Mouse (Mus musculus) liver, postnatal 0 days (tissue): Measurements from ENCODE around the gene Trpm8.

Experiments used
- CTCF ChIP-seq: sonication (generic); IDR thresholded peaks from 2 replicates; pipeline ENCODE4 v1.5.1; 2016; ENCODE audit warnings: antibody characterized with exemption, low read depth
- EP300 ChIP-seq: IDR thresholded peaks from 2 replicates; pipeline ENCODE4 v1.6.1; 2016; ENCODE audit warnings: antibody characterized with exemption, low read depth, mild to moderate bottlenecking

DNA sequence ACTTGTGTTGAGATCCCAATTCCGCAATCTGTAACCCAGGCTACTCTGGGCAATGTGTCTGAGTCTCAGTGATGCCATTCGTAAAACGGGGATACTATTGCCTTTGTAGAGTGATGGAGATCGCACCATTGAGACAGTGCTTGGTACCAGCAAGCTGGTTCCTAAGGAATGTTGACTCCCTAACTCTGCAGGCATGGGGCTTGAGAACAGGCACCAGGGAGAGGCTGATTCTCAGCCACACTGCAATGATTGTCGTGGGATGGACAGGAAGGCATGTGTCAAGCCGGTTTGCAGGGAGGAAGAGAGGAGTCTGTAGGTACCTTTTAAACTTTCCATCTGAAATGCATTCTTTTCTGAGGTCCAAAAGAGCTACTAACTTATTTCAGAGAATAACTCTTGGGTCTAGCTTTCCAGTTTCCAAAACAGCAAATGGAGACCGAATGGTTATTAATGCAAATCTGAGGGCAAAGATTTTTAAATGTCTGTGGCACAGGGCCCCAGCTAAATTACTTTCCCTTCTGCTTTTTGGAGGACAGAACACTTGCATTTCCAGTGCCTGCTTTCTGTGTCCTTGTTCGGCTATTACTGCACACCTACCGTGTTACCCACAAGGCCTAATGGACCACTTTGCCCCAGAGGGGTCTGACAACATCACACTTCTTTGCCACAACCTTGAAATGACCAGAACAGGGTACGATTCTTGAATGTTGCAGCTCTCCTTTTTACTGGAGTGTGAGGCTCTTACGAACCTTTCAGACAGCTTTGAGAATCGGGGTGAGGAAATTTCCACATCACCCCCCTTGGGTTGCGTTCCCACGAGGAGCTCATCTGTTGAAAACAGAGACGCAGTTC lies 6.1 kb downstream of the Trpm8 start:
- TF ChIP-seq CTCF: no peak
- TF ChIP-seq EP300: no peak
